Mouse (Mus musculus): ENCODE data around the gene Plekhb1.

Plekhb1 gene

DNA sequence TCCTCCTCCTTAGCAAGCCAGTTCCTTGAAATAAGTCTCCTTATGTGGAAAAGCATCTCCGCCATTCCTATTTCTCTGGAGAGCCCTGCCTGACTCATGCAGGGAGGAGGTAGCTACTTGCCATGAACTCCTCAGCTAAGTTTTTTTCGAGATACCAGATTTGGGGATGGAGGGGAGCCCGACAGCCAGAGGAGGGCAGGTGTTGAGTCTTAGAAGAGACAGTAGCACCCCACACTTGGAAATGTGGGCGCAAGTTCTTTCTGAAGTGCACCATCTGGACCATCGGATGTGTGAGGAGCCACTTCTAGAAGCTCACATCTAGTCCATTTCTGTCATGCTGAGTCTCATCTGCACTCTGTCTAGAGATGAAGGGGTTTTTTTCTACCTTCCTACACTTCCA lies 8.4 kb upstream of the Plekhb1 start:
- Histone ChIP-seq H3K9me3 (ENCODE audit: low read length) (no peaks in the 10 kb centered on the region), H3K36me3 (ENCODE audit: insufficient read depth, low read length) (no peaks in the 10 kb centered on the region), H3K4me3 (replicated peaks; ENCODE audit: low read length) (no peak overlapping the region), H3K4me1 (replicated peaks; ENCODE audit: low read depth, low read length) (peaks cover 36% of the 10 kb centered on the region), H3K27me3 (ENCODE audit: insufficient read depth, low read length) (no peaks in the 10 kb centered on the region)
- TF ChIP-seq CTCF (conservative IDR thresholded peaks at IDR 0.05; ENCODE audit: low read length) (no peak), POU5F1 (IDR thresholded peaks at IDR 0.05; ENCODE audit: borderline replicate concordance, low read length) (no peak), NANOG (IDR thresholded peaks at IDR 0.05; ENCODE audit: borderline replicate concordance, low read length) (no peak)

DNA sequence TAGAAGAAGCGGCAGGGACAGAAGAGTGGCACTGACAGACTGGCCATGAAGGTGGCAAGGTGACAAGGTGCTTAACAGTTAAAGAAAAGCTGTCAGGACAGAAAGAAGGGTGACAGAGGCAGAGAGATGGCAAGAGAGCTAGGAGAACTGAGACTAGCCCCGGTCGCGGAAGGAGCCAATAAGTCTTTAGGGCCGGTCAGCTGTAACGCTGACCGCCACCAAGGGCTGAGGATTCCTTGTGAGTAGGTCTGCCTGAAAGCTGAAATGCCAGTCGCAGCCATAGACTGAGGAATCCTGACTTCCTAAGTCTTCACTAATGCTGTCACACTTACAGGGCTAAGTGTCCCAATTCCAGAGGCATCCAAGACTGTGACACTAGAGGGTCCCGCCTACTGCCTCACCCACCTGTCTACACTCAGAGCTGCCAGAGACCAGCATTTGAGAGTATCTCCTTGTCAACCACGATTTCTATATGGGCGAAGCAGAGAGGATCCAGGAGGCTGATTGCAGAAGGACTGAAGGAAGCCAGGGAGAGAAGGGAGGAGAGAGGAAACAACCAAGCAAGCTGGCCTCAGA lies 1.6 kb upstream of the Plekhb1 start:
- H3K4me3 ChIP-seq (replicated peaks; ENCODE audit: low read length) = peak overlapping the region; percentile 32; the same call in 1 of the 2 replicates
- TF ChIP-seq CTCF (conservative IDR thresholded peaks at IDR 0.05; ENCODE audit: low read length) (no peak), NANOG (IDR thresholded peaks at IDR 0.05; ENCODE audit: borderline replicate concordance, low read length) (no peak), POU5F1 (IDR thresholded peaks at IDR 0.05; ENCODE audit: borderline replicate concordance, low read length) (no peak)
- H3K27me3 ChIP-seq (ENCODE audit: insufficient read depth, low read length) = no peaks in the 10 kb centered on the region
- H3K36me3 ChIP-seq (ENCODE audit: insufficient read depth, low read length) = no peaks in the 10 kb centered on the region
- H3K4me1 ChIP-seq (replicated peaks; ENCODE audit: low read depth, low read length) = peaks cover 30% of the 10 kb centered on the region
- H3K9me3 ChIP-seq (ENCODE audit: low read length) = no peaks in the 10 kb centered on the region

DNA sequence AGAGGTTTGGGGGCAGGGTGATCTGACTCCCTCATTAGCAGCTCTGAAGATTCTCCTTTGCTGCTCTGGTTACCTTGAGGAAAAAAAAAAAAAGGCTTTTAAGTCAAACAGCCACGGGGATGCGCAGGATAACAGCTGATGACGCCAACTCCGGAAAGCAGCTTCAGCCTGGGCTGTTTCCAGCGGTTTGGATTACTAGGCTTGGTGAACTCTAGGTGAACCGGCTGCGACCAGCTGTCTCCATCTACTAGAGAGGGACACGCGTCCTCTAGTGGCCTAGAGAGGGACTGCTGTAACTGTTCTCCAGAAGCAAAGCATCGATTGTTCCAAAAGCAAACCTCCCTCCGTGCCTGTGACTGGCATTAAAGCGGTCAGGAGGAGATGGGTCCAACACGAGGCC lies 976 bp upstream of the Plekhb1 start:
- H3K27me3 ChIP-seq (ENCODE audit: insufficient read depth, low read length) = no peaks in the 10 kb centered on the region
- no peaks in the 10 kb centered on the region for H3K36me3 ChIP-seq (ENCODE audit: insufficient read depth, low read length)
- no peak for TF ChIP-seq POU5F1 (IDR thresholded peaks at IDR 0.05; ENCODE audit: borderline replicate concordance, low read length)
- peak; percentile 99 for TF ChIP-seq CTCF (conservative IDR thresholded peaks at IDR 0.05; ENCODE audit: low read length)
- peaks cover 36% of the 10 kb centered on the region for H3K4me1 ChIP-seq (replicated peaks; ENCODE audit: low read depth, low read length)
- H3K9me3 ChIP-seq (ENCODE audit: low read length) = no peaks in the 10 kb centered on the region
- no peak overlapping the region; the same call in 1 of the 2 replicates for H3K4me3 ChIP-seq (replicated peaks; ENCODE audit: low read length)

DNA sequence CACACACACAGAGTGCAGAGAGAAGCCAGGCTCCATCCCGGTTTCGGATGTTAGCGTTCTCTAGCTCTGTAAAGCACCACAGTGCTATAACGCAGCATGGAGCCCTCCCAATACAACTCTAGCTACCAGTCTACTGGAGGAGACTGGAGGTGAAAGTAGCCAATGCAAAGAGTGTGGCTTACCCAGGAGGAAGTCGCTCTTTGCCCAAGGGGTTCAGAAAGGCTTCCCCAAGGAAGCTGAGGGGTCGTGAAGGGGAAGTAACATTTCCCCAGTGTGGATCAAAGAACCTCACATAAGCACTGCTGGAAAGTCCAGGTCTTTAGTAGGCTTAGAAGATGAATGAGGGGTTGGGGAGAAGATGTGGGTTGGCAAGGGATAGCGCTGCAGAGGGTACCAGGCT lies 950 bp downstream of the Plekhb1 start:
- peak overlapping the region; percentile 39; the same call in 1 of the 2 replicates for H3K4me3 ChIP-seq (replicated peaks; ENCODE audit: low read length)
- peaks cover 54% of the 10 kb centered on the region for H3K4me1 ChIP-seq (replicated peaks; ENCODE audit: low read depth, low read length)
- H3K36me3 ChIP-seq (ENCODE audit: insufficient read depth, low read length) = no peaks in the 10 kb centered on the region
- no peaks in the 10 kb centered on the region for H3K9me3 ChIP-seq (ENCODE audit: low read length)
- TF ChIP-seq POU5F1 (IDR thresholded peaks at IDR 0.05; ENCODE audit: borderline replicate concordance, low read length) (no peak), NANOG (IDR thresholded peaks at IDR 0.05; ENCODE audit: borderline replicate concordance, low read length) (no peak), CTCF (conservative IDR thresholded peaks at IDR 0.05; ENCODE audit: low read length) (no peak)
- H3K27me3 ChIP-seq (ENCODE audit: insufficient read depth, low read length) = no peaks in the 10 kb centered on the region

DNA sequence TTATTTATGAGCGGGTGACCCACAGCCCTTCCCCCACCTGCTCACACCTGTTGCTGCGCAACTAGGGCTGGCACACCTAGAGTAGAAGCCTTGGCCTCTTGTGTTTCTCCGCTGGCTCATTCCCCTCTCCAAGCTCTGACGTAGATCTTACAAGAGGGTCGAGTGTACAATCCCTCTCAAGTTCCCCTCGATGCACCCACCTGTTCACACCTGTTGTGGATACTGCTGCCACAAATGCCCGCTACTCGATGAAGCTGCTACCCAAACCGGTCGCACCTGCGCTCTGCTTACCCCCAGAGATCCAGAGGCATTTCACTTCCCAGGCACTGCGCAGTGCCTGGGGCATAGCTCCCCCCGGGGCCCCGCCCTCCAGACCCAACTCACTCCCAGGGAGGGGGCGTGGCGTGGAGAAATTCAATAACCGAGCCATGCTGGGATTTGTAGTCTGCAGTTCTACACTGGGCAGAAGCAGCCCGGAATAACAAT lies 4.1 kb downstream of the Plekhb1 start:
- TF ChIP-seq NANOG (IDR thresholded peaks at IDR 0.05; ENCODE audit: borderline replicate concordance, low read length) (no peak), CTCF (conservative IDR thresholded peaks at IDR 0.05; ENCODE audit: low read length) (no peak)
- Histone ChIP-seq H3K4me1 (replicated peaks; ENCODE audit: low read depth, low read length) (peaks cover 62% of the 10 kb centered on the region), H3K27me3 (ENCODE audit: insufficient read depth, low read length) (no peaks in the 10 kb centered on the region)

DNA sequence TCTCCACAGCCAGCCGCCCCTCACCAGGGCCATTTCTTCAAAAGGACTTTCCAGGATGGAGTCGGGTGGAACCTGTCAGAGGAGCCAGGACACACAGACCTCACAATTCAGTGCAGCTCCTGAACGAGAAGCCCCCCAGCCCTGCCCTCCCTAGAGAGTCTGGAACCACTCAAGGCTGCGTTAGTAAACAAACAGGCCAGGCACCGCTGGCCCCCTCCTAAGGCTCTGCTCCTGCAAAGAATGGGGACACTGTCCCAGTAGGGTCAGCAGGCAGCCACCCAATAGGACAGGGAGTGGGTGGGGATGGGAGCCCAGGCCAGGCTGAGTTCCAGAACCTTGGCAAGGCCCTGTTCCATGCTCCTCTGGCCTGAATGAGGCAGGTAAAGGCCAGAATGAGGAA lies 5.5 kb downstream of the Plekhb1 start:
- H3K27me3 ChIP-seq (ENCODE audit: insufficient read depth, low read length) = no peaks in the 10 kb centered on the region
- H3K9me3 ChIP-seq (ENCODE audit: low read length) = no peaks in the 10 kb centered on the region
- no peak overlapping the region for H3K4me3 ChIP-seq (replicated peaks; ENCODE audit: low read length)
- no peaks in the 10 kb centered on the region for H3K36me3 ChIP-seq (ENCODE audit: insufficient read depth, low read length)
- TF ChIP-seq POU5F1 (IDR thresholded peaks at IDR 0.05; ENCODE audit: borderline replicate concordance, low read length) = no peak
- no peak for TF ChIP-seq CTCF (conservative IDR thresholded peaks at IDR 0.05; ENCODE audit: low read length)
- TF ChIP-seq NANOG (IDR thresholded peaks at IDR 0.05; ENCODE audit: borderline replicate concordance, low read length) = no peak
- H3K4me1 ChIP-seq (replicated peaks; ENCODE audit: low read depth, low read length) = peaks cover 55% of the 10 kb centered on the region

More for the DNA sequence above, 4.1 kb downstream of the Plekhb1 start:
- Histone ChIP-seq H3K9me3 (ENCODE audit: low read length) (no peaks in the 10 kb centered on the region), H3K36me3 (ENCODE audit: insufficient read depth, low read length) (no peaks in the 10 kb centered on the region), H3K4me3 (replicated peaks; ENCODE audit: low read length) (peak overlapping the region; percentile 61)

DNA sequence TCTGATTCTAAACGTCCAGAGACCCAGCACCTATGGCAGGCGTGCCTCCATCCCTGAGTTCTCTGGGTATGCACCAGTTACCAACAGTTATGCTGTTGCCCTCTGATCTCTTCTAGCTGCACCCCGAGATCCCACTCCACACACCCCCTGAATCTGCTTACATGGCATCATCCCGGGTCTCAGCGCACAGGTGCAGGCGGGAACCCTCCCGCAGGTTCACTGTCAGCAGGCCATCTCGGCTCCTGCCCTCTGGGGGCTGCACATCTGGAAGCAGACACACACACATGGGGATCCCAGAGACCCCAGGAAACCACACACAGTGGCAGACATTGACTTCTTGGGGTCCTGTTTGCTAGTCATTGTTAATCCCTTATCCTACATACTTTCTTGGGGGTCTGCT lies 7.8 kb downstream of the Plekhb1 start:
- peaks cover 73% of the 10 kb centered on the region for H3K4me1 ChIP-seq (replicated peaks; ENCODE audit: low read depth, low read length)
- no peak for TF ChIP-seq NANOG (IDR thresholded peaks at IDR 0.05; ENCODE audit: borderline replicate concordance, low read length)
- no peak for TF ChIP-seq POU5F1 (IDR thresholded peaks at IDR 0.05; ENCODE audit: borderline replicate concordance, low read length)
- TF ChIP-seq CTCF (conservative IDR thresholded peaks at IDR 0.05; ENCODE audit: low read length) = no peak
- H3K27me3 ChIP-seq (ENCODE audit: insufficient read depth, low read length) = no peaks in the 10 kb centered on the region
- H3K36me3 ChIP-seq (ENCODE audit: insufficient read depth, low read length) = peaks cover under 1% of the 10 kb centered on the region; the same call in 1 of the 2 replicates
- no peak overlapping the region for H3K4me3 ChIP-seq (replicated peaks; ENCODE audit: low read length)
- no peaks in the 10 kb centered on the region for H3K9me3 ChIP-seq (ENCODE audit: low read length)

DNA sequence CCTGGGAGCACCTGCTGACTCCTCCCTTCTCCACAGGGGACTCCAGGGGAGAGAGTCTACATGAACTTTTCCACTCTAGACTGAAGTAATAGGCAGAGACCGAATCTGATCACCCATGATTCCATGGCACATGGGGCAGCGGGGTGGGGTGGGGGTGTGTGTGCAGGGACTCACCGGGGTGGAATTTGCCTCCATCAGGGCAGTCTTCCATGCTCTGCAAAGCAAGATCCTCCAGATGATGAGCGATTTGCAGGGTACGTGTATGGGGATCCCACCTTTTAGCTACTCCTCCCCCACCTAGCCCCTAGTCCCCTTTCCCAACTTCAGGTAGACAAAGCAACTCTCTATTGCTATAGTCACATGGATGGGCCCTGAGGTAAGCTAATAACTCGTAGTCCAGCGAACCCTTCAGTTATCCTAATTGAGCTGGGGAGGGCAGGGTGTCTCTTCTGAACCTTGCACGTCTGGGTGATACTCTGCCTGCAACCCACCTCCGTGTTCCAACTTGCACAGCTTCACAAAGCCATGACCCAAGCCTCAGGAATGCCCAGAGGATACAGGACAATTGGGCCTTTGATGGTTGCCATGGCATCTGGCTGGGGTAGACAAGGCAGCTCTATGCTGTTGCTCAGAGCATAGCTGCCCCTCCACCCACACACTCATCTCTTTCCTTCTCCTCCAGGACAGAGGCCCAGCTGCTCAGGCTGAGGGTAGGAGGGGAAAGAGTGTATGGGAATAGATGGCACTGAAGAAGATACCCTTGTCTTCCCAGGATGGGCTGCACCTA lies 8.5 kb downstream of the Plekhb1 start:
- TF ChIP-seq NANOG (IDR thresholded peaks at IDR 0.05; ENCODE audit: borderline replicate concordance, low read length) (no peak), POU5F1 (IDR thresholded peaks at IDR 0.05; ENCODE audit: borderline replicate concordance, low read length) (no peak), CTCF (conservative IDR thresholded peaks at IDR 0.05; ENCODE audit: low read length) (no peak)
- Histone ChIP-seq H3K9me3 (ENCODE audit: low read length) (no peaks in the 10 kb centered on the region), H3K36me3 (ENCODE audit: insufficient read depth, low read length) (peaks cover 8% of the 10 kb centered on the region), H3K4me1 (replicated peaks; ENCODE audit: low read depth, low read length) (peaks cover 70% of the 10 kb centered on the region), H3K27me3 (ENCODE audit: insufficient read depth, low read length) (no peaks in the 10 kb centered on the region), H3K4me3 (replicated peaks; ENCODE audit: low read length) (no peak overlapping the region)

Measured in E14TG2a.4 (cell line).